Mouse (Mus musculus) spleen, adult 2 months (tissue): Measurements from ENCODE around the gene Sh3bp5.
"Not testable (repeated sequence)": the region's sequence is repeated elsewhere in the genome, so short reads cannot be mapped to it uniquely, and the experiment has no call there.

Experiments used
- CTCF ChIP-seq: fragments of 200-500 bp; IDR thresholded peaks from 2 replicates; pipeline ENCODE4 v1.5.1; 2011; ENCODE audit warnings: mild to moderate bottlenecking, inconsistent platforms; ENCODE audit not compliant: insufficient read depth, insufficient read length, insufficient replicate concordance; ENCODE audit errors: extremely low read depth
- POLR2A ChIP-seq: fragments of 200-500 bp; IDR thresholded peaks from 2 replicates; pipeline ENCODE4 v1.6.1; 2011; ENCODE audit warnings: low read depth, low read length, inconsistent platforms

DNA sequence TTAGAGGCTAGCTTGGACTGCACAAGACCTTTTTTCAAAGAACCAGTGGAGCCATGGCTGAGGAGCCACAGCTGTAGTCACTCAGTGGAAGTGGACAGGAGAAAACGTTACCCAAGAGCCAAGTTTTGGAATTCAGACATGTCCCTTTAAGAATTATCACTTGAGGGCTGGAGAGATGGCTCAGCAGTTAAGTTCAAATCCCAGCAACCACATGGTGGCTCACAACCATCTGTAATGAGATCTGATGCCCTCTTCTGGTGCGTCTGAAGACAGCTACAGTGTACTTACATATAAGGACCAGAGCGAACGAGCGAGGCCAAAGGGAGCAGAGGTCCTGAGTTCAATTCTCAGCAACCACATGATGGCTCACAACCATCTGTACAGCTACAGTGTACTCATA is 26.3 kb upstream of the Sh3bp5 start:
- TF ChIP-seq CTCF, POLR2A: not testable (repeated sequence)
